In the genomic region with DNA sequence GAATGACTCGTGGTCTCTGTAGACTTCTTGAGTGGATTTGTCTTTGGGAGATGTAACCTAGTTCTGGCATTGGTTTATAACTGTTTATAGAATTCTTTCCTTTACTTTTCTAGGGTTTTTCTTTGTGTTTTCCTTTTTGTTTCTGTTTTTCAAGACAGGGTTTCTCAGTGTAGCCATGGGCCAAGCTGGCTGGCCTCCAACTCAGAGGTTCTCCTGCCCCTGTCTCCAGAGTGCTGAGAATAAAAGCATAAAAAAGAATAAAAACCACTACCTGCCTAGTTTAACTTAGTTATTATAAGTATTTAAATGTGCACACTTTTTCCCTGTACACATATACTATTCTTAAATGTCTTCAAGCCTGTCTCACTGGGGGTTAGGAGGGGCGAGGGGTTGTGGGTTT, we compare ENCODE assay signal across 12 mouse cellular contexts. TPM values are rescaled to one million over a fixed set of nuclear protein-coding genes. Genes with fewer than 3 reads are reported as not detected.
DNase-seq lines count a peak whose midpoint lies in the region; ATAC-seq lines count a peak whose summit lies in the region.
"Had no signal": no experiment of that assay in that cellular context is flagged by ENCODE, and none has a peak within 500 bp of the region (broad histone marks: within the 10 kb centered on the region; RNA-seq: fewer than 3 reads in every experiment).

No protein-coding gene starts in this region.

- ATAC-seq in kidney, embryonic 14.5 days (ENCODE audit: low FRiP score, low TSS enrichment): no peak
- ATAC-seq in embryonic facial prominence, embryonic 13.5 days (ENCODE audit: insufficient number of reproducible peaks, insufficient read depth, low FRiP score, low TSS enrichment, low read depth): no peak
- no peak for ATAC-seq in hindbrain, embryonic 13.5 days (ENCODE audit: low FRiP score)
- ATAC-seq in midbrain, embryonic 12.5 days (ENCODE audit: low FRiP score, low read depth): no peak
- ATAC-seq in CD4-positive, CD25-positive, alpha-beta regulatory T cell, adult 4 months: no peak

- no peaks in the 10 kb centered on the region for H3K9me3 ChIP-seq in kidney, embryonic 14.5 days (ENCODE audit: control insufficient read depth, low read length)
- no peaks in the 10 kb centered on the region for H3K9me3 ChIP-seq in embryonic facial prominence, embryonic 13.5 days
- H3K9me3 ChIP-seq in hindbrain, embryonic 13.5 days: no peaks in the 10 kb centered on the region
- H3K9me3 ChIP-seq in midbrain, embryonic 12.5 days: no peaks in the 10 kb centered on the region
- H3K9me3 ChIP-seq: G1E had no signal

- H3K27me3 ChIP-seq in kidney, embryonic 14.5 days (ENCODE audit: control insufficient read depth, insufficient read depth, low read length): no peaks in the 10 kb centered on the region
- no peaks in the 10 kb centered on the region for H3K27me3 ChIP-seq in embryonic facial prominence, embryonic 13.5 days
- H3K27me3 ChIP-seq in hindbrain, embryonic 13.5 days: no peaks in the 10 kb centered on the region
- H3K27me3 ChIP-seq in midbrain, embryonic 12.5 days: no peaks in the 10 kb centered on the region

- no peak overlapping the region; the same call in 1 of the 2 replicates for H3K4me3 ChIP-seq in kidney, embryonic 14.5 days (ENCODE audit: low read length)
- H3K4me3 ChIP-seq in embryonic facial prominence, embryonic 13.5 days: peak overlapping the region; percentile 85
- 0 out of 2 replicates have a peak overlapping the region, but pooled peaks have one; percentile 7 for H3K4me3 ChIP-seq in hindbrain, embryonic 13.5 days
- 0 out of 2 replicates have a peak overlapping the region, but pooled peaks have one; percentile 85 for H3K4me3 ChIP-seq in midbrain, embryonic 12.5 days

- peaks cover 43% of the 10 kb centered on the region for H3K36me3 ChIP-seq in kidney, embryonic 14.5 days (ENCODE audit: control insufficient read depth, insufficient read depth, low read length)
- H3K36me3 ChIP-seq in embryonic facial prominence, embryonic 13.5 days: peaks cover 42% of the 10 kb centered on the region
- H3K36me3 ChIP-seq in hindbrain, embryonic 13.5 days: peaks cover 41% of the 10 kb centered on the region
- peaks cover 40% of the 10 kb centered on the region for H3K36me3 ChIP-seq in midbrain, embryonic 12.5 days

- H3K27ac ChIP-seq in kidney, embryonic 14.5 days (ENCODE audit: low read depth, low read length): no peak overlapping the region
- no peak overlapping the region for H3K27ac ChIP-seq in embryonic facial prominence, embryonic 13.5 days
- no peak overlapping the region for H3K27ac ChIP-seq in hindbrain, embryonic 13.5 days
- H3K27ac ChIP-seq in midbrain, embryonic 12.5 days (replicated peaks): no peak overlapping the region

- 94% methylated on average over 2 of the region's 2 CpGs for WGBS in kidney, embryonic 14.5 days
- 79% methylated on average over 2 of the region's 2 CpGs for WGBS in embryonic facial prominence, embryonic 13.5 days
- 93% methylated on average over 2 of the region's 2 CpGs for WGBS in hindbrain, embryonic 13.5 days
- 88% methylated on average over 2 of the region's 2 CpGs for WGBS in midbrain, embryonic 12.5 days

- H3K9ac ChIP-seq in kidney, embryonic 14.5 days (ENCODE audit: low read depth, low read length): peak overlapping the region; percentile 91; the same call in 1 of the 2 replicates
- peak overlapping the region; percentile 94; the same call in 1 of the 2 replicates for H3K9ac ChIP-seq in embryonic facial prominence, embryonic 13.5 days
- no peak overlapping the region for H3K9ac ChIP-seq in hindbrain, embryonic 13.5 days
- peak overlapping the region; percentile 31; the same call in 1 of the 2 replicates for H3K9ac ChIP-seq in midbrain, embryonic 12.5 days (replicated peaks)

- peak overlapping the region; percentile 77 for H3K4me2 ChIP-seq in kidney, embryonic 14.5 days (replicated peaks; ENCODE audit: low read depth, low read length)
- peak overlapping the region; percentile 64 for H3K4me2 ChIP-seq in embryonic facial prominence, embryonic 13.5 days
- H3K4me2 ChIP-seq in hindbrain, embryonic 13.5 days: peak overlapping the region; percentile 74
- peak overlapping the region; percentile 62 for H3K4me2 ChIP-seq in midbrain, embryonic 12.5 days (replicated peaks)

- DNase-seq in kidney, adult 9 months: no peak
- DNase-seq in adrenal gland, adult 18-20 months (ENCODE audit: low spot score in 2 of 2): no peak
- DNase-seq in ovary, adult 18-20 months (ENCODE audit: low spot score): no peak
- DNase-seq: kidney, postnatal 14 days had no signal

- H3K4me1 ChIP-seq in kidney, embryonic 14.5 days (ENCODE audit: control insufficient read depth, insufficient read depth, low read length): peaks cover 16% of the 10 kb centered on the region
- H3K4me1 ChIP-seq in embryonic facial prominence, embryonic 13.5 days: peaks cover 20% of the 10 kb centered on the region
- H3K4me1 ChIP-seq in hindbrain, embryonic 13.5 days (replicated peaks): peaks cover 34% of the 10 kb centered on the region
- H3K4me1 ChIP-seq in midbrain, embryonic 12.5 days: peaks cover 25% of the 10 kb centered on the region

RNA-seq across cellular contexts. Expression of a gene that starts 1.7 kb away (rescaled TPM):
- 20.2 and 32.8 TPM in 2 replicates for polyA plus RNA-seq in kidney, embryonic 14.5 days (2014; fragmentation: Nextera tagmentation; extraction: Ambion mirVana)
- 25.5 and 26.4 TPM in 2 replicates for polyA plus RNA-seq in embryonic facial prominence, embryonic 13.5 days (2015; fragmentation: Nextera tagmentation; extraction: Ambion mirVana)
- polyA plus RNA-seq in hindbrain, embryonic 13.5 days (2015; fragmentation: Nextera tagmentation; extraction: Ambion mirVana): 17.0 and 17.8 TPM in 2 replicates
- 25.3 and 26.4 TPM in 2 replicates for polyA plus RNA-seq in midbrain, embryonic 12.5 days (2016; fragmentation: Nextera tagmentation; extraction: Ambion mirVana)
- 10 to 100 TPM; 22.8 to 27.6 TPM for total RNA-seq in adrenal gland, adult 18-20 months (2021)
- polyA plus RNA-seq in CD4-positive, CD25-positive, alpha-beta regulatory T cell, adult 4 months (2017; shearing (Covaris generic)): 10 to 100 TPM; 20.3 to 28.5 TPM

RNA-seq across cellular contexts. Expression of a gene that starts 1.9 kb away (rescaled TPM):
- polyA plus RNA-seq in kidney, embryonic 14.5 days (2014; fragmentation: Nextera tagmentation; extraction: Ambion mirVana): 183 and 253 TPM in 2 replicates
- 203 and 210 TPM in 2 replicates for polyA plus RNA-seq in embryonic facial prominence, embryonic 13.5 days (2015; fragmentation: Nextera tagmentation; extraction: Ambion mirVana)
- 95.8 and 102 TPM in 2 replicates for polyA plus RNA-seq in hindbrain, embryonic 13.5 days (2015; fragmentation: Nextera tagmentation; extraction: Ambion mirVana)
- polyA plus RNA-seq in midbrain, embryonic 12.5 days (2016; fragmentation: Nextera tagmentation; extraction: Ambion mirVana): 146 and 157 TPM in 2 replicates
- 10 to 100 TPM; 61.2 to 63.0 TPM for total RNA-seq in adrenal gland, adult 18-20 months (2021)
- 10 to 100 TPM; 72.0 to 90.4 TPM for polyA plus RNA-seq in CD4-positive, CD25-positive, alpha-beta regulatory T cell, adult 4 months (2017; shearing (Covaris generic))

RNA-seq across cellular contexts. Expression of a gene that starts 24.7 kb away (rescaled TPM):
- polyA plus RNA-seq in kidney, embryonic 14.5 days (2014; fragmentation: Nextera tagmentation; extraction: Ambion mirVana): 0.24 TPM in 1 of 2 replicates, not detected in the other
- not detected in 2 replicates for polyA plus RNA-seq in embryonic facial prominence, embryonic 13.5 days (2015; fragmentation: Nextera tagmentation; extraction: Ambion mirVana)
- not detected in 2 replicates for polyA plus RNA-seq in hindbrain, embryonic 13.5 days (2015; fragmentation: Nextera tagmentation; extraction: Ambion mirVana)
- polyA plus RNA-seq in midbrain, embryonic 12.5 days (2016; fragmentation: Nextera tagmentation; extraction: Ambion mirVana): 0.13 and 0.41 TPM in 2 replicates
- total RNA-seq in adrenal gland, adult 18-20 months (2021): 1 to 10 TPM in 1 of 2 experiments, not detected in 1; 1.1 TPM
- under 1 TPM in 1 of 2 experiments, not detected in 1; 0.52 TPM for polyA plus RNA-seq in CD4-positive, CD25-positive, alpha-beta regulatory T cell, adult 4 months (2017; shearing (Covaris generic))
- total RNA-seq: G1E; megakaryocyte-erythroid progenitor cell, adult 5-6 weeks had no signal
- polyA plus RNA-seq: G1E; spleen, adult 2 months had no signal

RNA-seq across cellular contexts. Expression of a gene that starts 49.8 kb away (rescaled TPM):
- polyA plus RNA-seq in kidney, embryonic 14.5 days (2014; fragmentation: Nextera tagmentation; extraction: Ambion mirVana): 23.9 and 42.1 TPM in 2 replicates
- 42.8 and 43.7 TPM in 2 replicates for polyA plus RNA-seq in embryonic facial prominence, embryonic 13.5 days (2015; fragmentation: Nextera tagmentation; extraction: Ambion mirVana)
- 40.1 and 44.2 TPM in 2 replicates for polyA plus RNA-seq in hindbrain, embryonic 13.5 days (2015; fragmentation: Nextera tagmentation; extraction: Ambion mirVana)
- 48.1 and 48.6 TPM in 2 replicates for polyA plus RNA-seq in midbrain, embryonic 12.5 days (2016; fragmentation: Nextera tagmentation; extraction: Ambion mirVana)
- total RNA-seq in adrenal gland, adult 18-20 months (2021): 10 to 100 TPM; 49.1 to 50.2 TPM
- 10 to 100 TPM in 1 of 2 experiments, 1 to 10 TPM in 1; 7.3 to 11.7 TPM for polyA plus RNA-seq in CD4-positive, CD25-positive, alpha-beta regulatory T cell, adult 4 months (2017; shearing (Covaris generic))

RNA-seq across cellular contexts. Expression of a gene that starts 50.0 kb away (rescaled TPM):
- 17.8 and 25.2 TPM in 2 replicates for polyA plus RNA-seq in kidney, embryonic 14.5 days (2014; fragmentation: Nextera tagmentation; extraction: Ambion mirVana)
- 25.5 and 30.0 TPM in 2 replicates for polyA plus RNA-seq in embryonic facial prominence, embryonic 13.5 days (2015; fragmentation: Nextera tagmentation; extraction: Ambion mirVana)
- 22.9 and 25.4 TPM in 2 replicates for polyA plus RNA-seq in hindbrain, embryonic 13.5 days (2015; fragmentation: Nextera tagmentation; extraction: Ambion mirVana)
- polyA plus RNA-seq in midbrain, embryonic 12.5 days (2016; fragmentation: Nextera tagmentation; extraction: Ambion mirVana): 24.5 and 27.5 TPM in 2 replicates
- total RNA-seq in adrenal gland, adult 18-20 months (2021): 10 to 100 TPM; 31.4 to 32.1 TPM
- polyA plus RNA-seq in CD4-positive, CD25-positive, alpha-beta regulatory T cell, adult 4 months (2017; shearing (Covaris generic)): 10 to 100 TPM; 41.5 to 49.5 TPM
